In the genomic region with DNA sequence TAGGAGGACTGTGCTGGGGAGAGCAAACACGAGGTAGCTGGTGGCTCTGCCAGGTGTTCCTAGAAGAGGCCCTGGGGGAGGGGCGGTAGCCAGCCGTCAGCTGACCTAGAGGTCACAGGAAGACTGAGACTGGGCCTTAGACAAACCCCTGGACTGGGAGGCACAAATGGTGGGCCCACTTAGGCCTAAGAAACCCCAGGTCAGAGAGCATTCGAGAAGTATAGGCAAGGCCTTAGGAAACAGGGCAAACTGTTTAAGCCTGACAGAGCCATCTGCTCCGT, we compare ENCODE assay signal across 10 mouse cellular contexts. TPM values are rescaled to one million over a fixed set of nuclear protein-coding genes. Genes with fewer than 3 reads are reported as not detected.
A peak's percentile ranks its signal among the peaks of the same experiment; 100 is the strongest.
DNase-seq lines count a peak whose midpoint lies in the region; ATAC-seq and TF ChIP-seq lines count a peak whose summit lies in the region.
"Had no signal": no experiment of that assay in that cellular context is flagged by ENCODE, and none has a peak within 500 bp of the region (broad histone marks: within the 10 kb centered on the region; RNA-seq: fewer than 3 reads in every experiment).

No protein-coding gene starts in this region.

- no peaks in the 10 kb centered on the region for H3K9me3 ChIP-seq in heart, embryonic 11.5 days (replicated peaks; ENCODE audit: control insufficient read depth, low read length)
- H3K9me3 ChIP-seq in limb, embryonic 15.5 days: no peaks in the 10 kb centered on the region
- no peaks in the 10 kb centered on the region for H3K9me3 ChIP-seq in stomach, postnatal 0 days (ENCODE audit: control insufficient read depth, low read length)
- H3K9me3 ChIP-seq: megakaryocyte, embryonic 14.5 days had no signal

- no peak for TF ChIP-seq EP300 in stomach, postnatal 0 days (optimal IDR thresholded peaks at IDR 0.05)

- H3K4me3 ChIP-seq in heart, embryonic 11.5 days (ENCODE audit: low read depth, low read length): no peak overlapping the region
- H3K4me3 ChIP-seq in limb, embryonic 15.5 days: no peak overlapping the region
- 0 out of 2 replicates have a peak overlapping the region, but pooled peaks have one; percentile 2 for H3K4me3 ChIP-seq in stomach, postnatal 0 days (ENCODE audit: low read depth, low read length)
- H3K4me3 ChIP-seq: megakaryocyte, embryonic 14.5 days had no signal

- H3K4me1 ChIP-seq in heart, embryonic 11.5 days (ENCODE audit: control insufficient read depth, insufficient read depth, low read length): no peaks in the 10 kb centered on the region
- peaks cover 9% of the 10 kb centered on the region; the same call in 1 of the 2 replicates for H3K4me1 ChIP-seq in limb, embryonic 15.5 days
- no peaks in the 10 kb centered on the region for H3K4me1 ChIP-seq in stomach, postnatal 0 days (replicated peaks; ENCODE audit: control insufficient read depth, insufficient read depth)

- H3K4me2 ChIP-seq in heart, embryonic 11.5 days: no peak overlapping the region
- H3K4me2 ChIP-seq in limb, embryonic 15.5 days: no peak overlapping the region
- H3K4me2 ChIP-seq in stomach, postnatal 0 days (replicated peaks; ENCODE audit: low read depth): peak overlapping the region; percentile 27; the same call in 1 of the 2 replicates

- intact Hi-C loops in heart, postnatal 10 days (cut with DNase I): no loop called here

- no peak for ATAC-seq in heart, embryonic 11.5 days (replicated peaks; ENCODE audit: insufficient number of reproducible peaks, low FRiP score, low TSS enrichment)
- peak; percentile 4; the same call in 1 of the 2 replicates for ATAC-seq in limb, embryonic 15.5 days (ENCODE audit: insufficient number of reproducible peaks, low FRiP score, low TSS enrichment, low read depth)
- peak; percentile 74 for ATAC-seq in stomach, postnatal 0 days (ENCODE audit: low FRiP score, low TSS enrichment)
- no peak for ATAC-seq in megakaryocyte progenitor cell, adult 5-6 weeks (replicated peaks; ENCODE audit: poor library complexity)

- H3K9ac ChIP-seq in heart, embryonic 11.5 days (ENCODE audit: low read depth, low read length): no peak overlapping the region
- H3K9ac ChIP-seq in limb, embryonic 15.5 days: no peak overlapping the region
- H3K9ac ChIP-seq in stomach, postnatal 0 days (ENCODE audit: low read length): peak overlapping the region; percentile 53

- no peak overlapping the region for H3K27ac ChIP-seq in heart, embryonic 11.5 days (ENCODE audit: low read depth, low read length)
- no peak overlapping the region for H3K27ac ChIP-seq in limb, embryonic 15.5 days
- H3K27ac ChIP-seq in stomach, postnatal 0 days (replicated peaks): peak overlapping the region; percentile 76

- no peaks in the 10 kb centered on the region for H3K27me3 ChIP-seq in heart, embryonic 11.5 days (ENCODE audit: control insufficient read depth, insufficient read depth, low read length)
- H3K27me3 ChIP-seq in limb, embryonic 15.5 days: no peaks in the 10 kb centered on the region
- H3K27me3 ChIP-seq in stomach, postnatal 0 days (ENCODE audit: control insufficient read depth, insufficient read depth, low read length): no peaks in the 10 kb centered on the region

- no peak for TF ChIP-seq CTCF in stomach, postnatal 0 days (IDR thresholded peaks at IDR 0.05; ENCODE audit: low read depth)

- peak; percentile 79 to 81 for DNase-seq in heart, adult 18-20 months
- DNase-seq in heart, postnatal 10 days: peak; percentile 80 to 88
- DNase-seq in stomach, postnatal 0 days (ENCODE audit: low spot score): peak; percentile 80
- DNase-seq in MN1 (ENCODE audit: low spot score): no peak
- DNase-seq in testis, postnatal 10 days (ENCODE audit: low spot score): no peak

- H3K36me3 ChIP-seq in heart, embryonic 11.5 days (ENCODE audit: control insufficient read depth, insufficient read depth, low read length): peaks cover 3% of the 10 kb centered on the region; the same call in 1 of the 2 replicates
- H3K36me3 ChIP-seq in limb, embryonic 15.5 days: peaks cover 11% of the 10 kb centered on the region
- peaks cover 4% of the 10 kb centered on the region; the same call in 1 of the 2 replicates for H3K36me3 ChIP-seq in stomach, postnatal 0 days (ENCODE audit: control insufficient read depth, insufficient read depth, low read length)

- 38% methylated on average over 5 of the region's 5 CpGs for WGBS in heart, embryonic 11.5 days (ENCODE audit: insufficient replicate concordance)
- 26% methylated on average over 5 of the region's 5 CpGs for WGBS in limb, embryonic 15.5 days
- 14% methylated on average over 5 of the region's 5 CpGs for WGBS in stomach, postnatal 0 days

RNA-seq across cellular contexts. Expression of a gene that starts 8.1 kb away (rescaled TPM):
- 10 to 100 TPM; 20.0 to 21.3 TPM for total RNA-seq in heart, adult 18-20 months (2021)
- polyA plus RNA-seq in heart, embryonic 11.5 days (2014; fragmentation: Nextera tagmentation; extraction: Ambion mirVana): 42.3 and 43.3 TPM in 2 replicates
- total RNA-seq in heart, postnatal 10 days (2021): 10 to 100 TPM; 27.0 to 27.8 TPM
- polyA plus RNA-seq in limb, embryonic 15.5 days (2015; fragmentation: Nextera tagmentation; extraction: Ambion mirVana): 47.7 and 49.6 TPM in 2 replicates
- 39.4 and 40.5 TPM in 2 replicates for polyA plus RNA-seq in stomach, postnatal 0 days (2015; fragmentation: Nextera tagmentation; extraction: Ambion mirVana)
- 103 and 114 TPM in 2 replicates for total RNA-seq in megakaryocyte progenitor cell, adult 5-6 weeks (2015)
- 50.4 and 57.8 TPM in 2 replicates for total RNA-seq in megakaryocyte progenitor cell, adult 5-6 weeks (2017)

RNA-seq across cellular contexts. Expression of a gene that starts 8.4 kb away (rescaled TPM):
- 10 to 100 TPM; 28.1 to 34.0 TPM for total RNA-seq in heart, adult 18-20 months (2021)
- polyA plus RNA-seq in heart, embryonic 11.5 days (2014; fragmentation: Nextera tagmentation; extraction: Ambion mirVana): 25.2 and 26.5 TPM in 2 replicates
- 10 to 100 TPM; 41.3 to 45.8 TPM for total RNA-seq in heart, postnatal 10 days (2021)
- polyA plus RNA-seq in limb, embryonic 15.5 days (2015; fragmentation: Nextera tagmentation; extraction: Ambion mirVana): 41.7 and 43.7 TPM in 2 replicates
- 45.5 and 47.8 TPM in 2 replicates for polyA plus RNA-seq in stomach, postnatal 0 days (2015; fragmentation: Nextera tagmentation; extraction: Ambion mirVana)
- total RNA-seq in megakaryocyte progenitor cell, adult 5-6 weeks (2015): 14.6 and 17.9 TPM in 2 replicates
- total RNA-seq in megakaryocyte progenitor cell, adult 5-6 weeks (2017): 13.9 and 15.3 TPM in 2 replicates

RNA-seq across cellular contexts. Expression of a gene that starts 12.3 kb away (rescaled TPM):
- 10 to 100 TPM; 12.0 to 12.4 TPM for total RNA-seq in heart, adult 18-20 months (2021)
- 0.14 TPM in 1 of 2 replicates, not detected in the other for polyA plus RNA-seq in heart, embryonic 11.5 days (2014; fragmentation: Nextera tagmentation; extraction: Ambion mirVana)
- 10 to 100 TPM in 1 of 2 experiments, 1 to 10 TPM in 1; 9.9 to 14.0 TPM for total RNA-seq in heart, postnatal 10 days (2021)
- polyA plus RNA-seq in limb, embryonic 15.5 days (2015; fragmentation: Nextera tagmentation; extraction: Ambion mirVana): 0.29 and 0.58 TPM in 2 replicates
- polyA plus RNA-seq in stomach, postnatal 0 days (2015; fragmentation: Nextera tagmentation; extraction: Ambion mirVana): 5.6 and 5.9 TPM in 2 replicates
- not detected in 2 replicates for total RNA-seq in megakaryocyte progenitor cell, adult 5-6 weeks (2015)
- not detected in 2 replicates for total RNA-seq in megakaryocyte progenitor cell, adult 5-6 weeks (2017)
- total RNA-seq: MEL had no signal

RNA-seq across cellular contexts. Expression of a gene that starts 16.8 kb away (rescaled TPM):
- total RNA-seq in heart, adult 18-20 months (2021): 10 to 100 TPM; 18.4 to 22.3 TPM
- 15.3 and 19.3 TPM in 2 replicates for polyA plus RNA-seq in heart, embryonic 11.5 days (2014; fragmentation: Nextera tagmentation; extraction: Ambion mirVana)
- 10 to 100 TPM; 17.1 to 23.7 TPM for total RNA-seq in heart, postnatal 10 days (2021)
- 27.4 and 29.9 TPM in 2 replicates for polyA plus RNA-seq in limb, embryonic 15.5 days (2015; fragmentation: Nextera tagmentation; extraction: Ambion mirVana)
- polyA plus RNA-seq in stomach, postnatal 0 days (2015; fragmentation: Nextera tagmentation; extraction: Ambion mirVana): 15.6 and 17.6 TPM in 2 replicates
- 3.2 and 6.9 TPM in 2 replicates for total RNA-seq in megakaryocyte progenitor cell, adult 5-6 weeks (2015)
- total RNA-seq in megakaryocyte progenitor cell, adult 5-6 weeks (2017): 9.1 and 18.6 TPM in 2 replicates

RNA-seq across cellular contexts. Expression of a gene that starts 16.9 kb away (rescaled TPM):
- 100 to 1,000 TPM in 1 of 2 experiments, 10 to 100 TPM in 1; 99.9 to 125 TPM for total RNA-seq in heart, adult 18-20 months (2021)
- 85.6 and 92.1 TPM in 2 replicates for polyA plus RNA-seq in heart, embryonic 11.5 days (2014; fragmentation: Nextera tagmentation; extraction: Ambion mirVana)
- 100 to 1,000 TPM; 114 to 116 TPM for total RNA-seq in heart, postnatal 10 days (2021)
- 81.9 and 86.9 TPM in 2 replicates for polyA plus RNA-seq in limb, embryonic 15.5 days (2015; fragmentation: Nextera tagmentation; extraction: Ambion mirVana)
- 102 and 104 TPM in 2 replicates for polyA plus RNA-seq in stomach, postnatal 0 days (2015; fragmentation: Nextera tagmentation; extraction: Ambion mirVana)
- 54.2 and 59.2 TPM in 2 replicates for total RNA-seq in megakaryocyte progenitor cell, adult 5-6 weeks (2015)
- total RNA-seq in megakaryocyte progenitor cell, adult 5-6 weeks (2017): 31.9 and 35.5 TPM in 2 replicates

Comparison
In these comparisons a context has a peak if more than half of its experiments do, and no peak if none do; other contexts are left out.
1. DNase-seq: peak in heart, adult 18-20 months (2 of 2), heart, postnatal 10 days (2 of 2) and stomach, postnatal 0 days (single experiment); none in MN1 (single experiment) and testis, postnatal 10 days (single experiment).
2. ATAC-seq: peak in limb, embryonic 15.5 days (single experiment) and stomach, postnatal 0 days (single experiment); none in heart, embryonic 11.5 days (single experiment) and megakaryocyte progenitor cell, adult 5-6 weeks (single experiment).
3. RNA of a gene that starts 12.3 kb away (total RNA-seq): 9.9 to 14.0 TPM in heart, postnatal 10 days and 12.0 to 12.4 TPM in heart, adult 18-20 months; not detected in megakaryocyte progenitor cell, adult 5-6 weeks; every median in the first group is over 10 times any median in the second.